In the genomic region with DNA sequence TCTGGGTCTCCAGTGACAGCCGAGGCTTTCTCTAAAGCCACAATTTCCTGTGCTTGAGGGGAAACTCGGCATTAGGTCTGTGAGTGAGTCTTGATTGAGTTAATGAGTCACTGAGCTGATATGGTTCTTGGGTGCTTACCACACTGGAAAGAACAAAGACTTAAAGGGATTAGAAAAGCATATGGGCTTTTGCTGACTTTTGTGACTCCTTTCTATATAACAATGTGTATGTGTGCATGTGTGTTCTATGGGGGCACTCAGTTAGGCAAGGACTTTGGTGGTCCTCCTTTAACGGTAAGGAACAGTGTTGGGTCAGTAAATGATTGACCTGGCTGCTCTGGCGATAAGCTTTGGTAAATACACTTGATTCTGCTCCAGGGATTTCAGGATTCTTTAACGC, we compare ENCODE assay signal across 13 mouse cellular contexts. TPM values are rescaled to one million over a fixed set of nuclear protein-coding genes. Genes with fewer than 3 reads are reported as not detected.
DNase-seq lines count a peak whose midpoint lies in the region; ATAC-seq lines count a peak whose summit lies in the region.
"Had no signal": no experiment of that assay in that cellular context is flagged by ENCODE, and none has a peak within 500 bp of the region (broad histone marks: within the 10 kb centered on the region; RNA-seq: fewer than 3 reads in every experiment).

No protein-coding gene starts in this region.

- no peak for DNase-seq in gastrocnemius, adult 8-10 months (ENCODE audit: low spot score in 2 of 2)
- no peak for DNase-seq in left cerebral cortex, postnatal 14 days (ENCODE audit: low spot score in 2 of 2)
- no peak for DNase-seq in thymus, postnatal 4 days
- DNase-seq: cerebellum, adult 9-10 months; right cerebral cortex, postnatal 4 days had no signal

- H3K4me1 ChIP-seq in kidney, embryonic 15.5 days = peaks cover 7% of the 10 kb centered on the region; the same call in 1 of the 2 replicates
- 0 out of 2 replicates have a peak, but pooled peaks cover 3% of the 10 kb centered on the region for H3K4me1 ChIP-seq in heart, embryonic 12.5 days (replicated peaks)
- H3K4me1 ChIP-seq: embryonic facial prominence, embryonic 13.5 days; limb, embryonic 13.5 days; midbrain, embryonic 13.5 days had no signal

- H3K4me2 ChIP-seq in kidney, embryonic 15.5 days = peak overlapping the region; percentile 42
- no peak overlapping the region for H3K4me2 ChIP-seq in heart, embryonic 12.5 days
- H3K4me2 ChIP-seq: embryonic facial prominence, embryonic 13.5 days; limb, embryonic 13.5 days; midbrain, embryonic 13.5 days had no signal

- H3K27ac ChIP-seq in kidney, embryonic 15.5 days = peak overlapping the region; percentile 90
- no peak overlapping the region for H3K27ac ChIP-seq in heart, embryonic 12.5 days (ENCODE audit: poor library complexity, severe bottlenecking)
- H3K27ac ChIP-seq: embryonic facial prominence, embryonic 13.5 days; limb, embryonic 13.5 days; midbrain, embryonic 13.5 days had no signal

- no peak overlapping the region for H3K9ac ChIP-seq in kidney, embryonic 15.5 days
- no peak overlapping the region for H3K9ac ChIP-seq in heart, embryonic 12.5 days
- H3K9ac ChIP-seq: embryonic facial prominence, embryonic 13.5 days; limb, embryonic 13.5 days; midbrain, embryonic 13.5 days had no signal

- ATAC-seq in CD4-positive, CD25-positive, alpha-beta regulatory T cell, adult 4 months = peak; percentile 84
- peak; percentile 70; the same call in 1 of the 2 replicates for ATAC-seq in granulocyte monocyte progenitor cell, adult 5-6 weeks (replicated peaks; ENCODE audit: poor library complexity, severe bottlenecking)
- peak; percentile 89 for ATAC-seq in kidney, embryonic 15.5 days (replicated peaks; ENCODE audit: low FRiP score)
- peak; percentile 21; the same call in 1 of the 2 replicates for ATAC-seq in megakaryocyte, adult 5-6 weeks (ENCODE audit: poor library complexity, severe bottlenecking)
- no peak for ATAC-seq in heart, embryonic 12.5 days (ENCODE audit: insufficient number of reproducible peaks, low FRiP score)
- ATAC-seq: midbrain, embryonic 13.5 days had no signal

- no peaks in the 10 kb centered on the region for H3K27me3 ChIP-seq in kidney, embryonic 15.5 days
- H3K27me3 ChIP-seq in heart, embryonic 12.5 days (replicated peaks) = no peaks in the 10 kb centered on the region
- H3K27me3 ChIP-seq: embryonic facial prominence, embryonic 13.5 days; limb, embryonic 13.5 days; midbrain, embryonic 13.5 days had no signal

- 38% methylated on average over 5 of the region's 5 CpGs for WGBS in kidney, embryonic 15.5 days
- 47% methylated on average over 5 of the region's 5 CpGs for WGBS in heart, embryonic 12.5 days

- intact Hi-C loops in left cerebral cortex, postnatal 14 days (cut with DNase I) = no loop called here

- no peaks in the 10 kb centered on the region for H3K9me3 ChIP-seq in kidney, embryonic 15.5 days (replicated peaks)
- no peaks in the 10 kb centered on the region for H3K9me3 ChIP-seq in heart, embryonic 12.5 days (replicated peaks)
- H3K9me3 ChIP-seq: embryonic facial prominence, embryonic 13.5 days; limb, embryonic 13.5 days; midbrain, embryonic 13.5 days had no signal

- peak overlapping the region; percentile 20 for H3K4me3 ChIP-seq in kidney, embryonic 15.5 days (replicated peaks)
- no peak overlapping the region for H3K4me3 ChIP-seq in heart, embryonic 12.5 days
- H3K4me3 ChIP-seq: embryonic facial prominence, embryonic 13.5 days; limb, embryonic 13.5 days; midbrain, embryonic 13.5 days had no signal

- H3K36me3 ChIP-seq in kidney, embryonic 15.5 days = 0 out of 2 replicates have a peak, but pooled peaks cover 2% of the 10 kb centered on the region
- H3K36me3 ChIP-seq in heart, embryonic 12.5 days = no peaks in the 10 kb centered on the region
- H3K36me3 ChIP-seq: embryonic facial prominence, embryonic 13.5 days; limb, embryonic 13.5 days; midbrain, embryonic 13.5 days had no signal

RNA-seq across cellular contexts. Expression of gene Phldb2, which starts 0.9 kb away (rescaled TPM):
- polyA plus RNA-seq in CD4-positive, CD25-positive, alpha-beta regulatory T cell, adult 4 months (2017; shearing (Covaris generic)) = under 1 TPM in 1 of 2 experiments, not detected in 1; 0.17 TPM
- total RNA-seq in granulocyte monocyte progenitor cell, adult 5-6 weeks (2014; fragmentation: Nextera tagmentation) = 1.4 and 9.0 TPM in 2 replicates
- total RNA-seq in granulocyte monocyte progenitor cell, adult 5-6 weeks (2017) = 3.1 and 4.3 TPM in 2 replicates
- polyA plus RNA-seq in kidney, embryonic 15.5 days (2015; fragmentation: Nextera tagmentation; extraction: Ambion mirVana) = 81.2 and 84.2 TPM in 2 replicates
- total RNA-seq in megakaryocyte, adult 5-6 weeks (2015) = 0.04 and 0.27 TPM in 2 replicates
- total RNA-seq in megakaryocyte, adult 5-6 weeks (2017) = 0.59 and 1.5 TPM in 2 replicates
- 1 to 10 TPM; 4.5 to 8.7 (median 5.8) TPM for total RNA-seq in gastrocnemius, adult 8-10 months (2022)
- polyA plus RNA-seq in heart, embryonic 12.5 days (2016; fragmentation: Nextera tagmentation; extraction: Ambion mirVana) = 58.7 and 59.2 TPM in 2 replicates
- 1 to 10 TPM; 7.0 to 9.7 TPM for total RNA-seq in left cerebral cortex, postnatal 14 days (2021)

RNA-seq across cellular contexts. Expression of gene Plcxd2, which starts 57.5 kb away (rescaled TPM):
- 10 to 100 TPM; 10.1 to 11.2 TPM for polyA plus RNA-seq in CD4-positive, CD25-positive, alpha-beta regulatory T cell, adult 4 months (2017; shearing (Covaris generic))
- 2.4 and 2.8 TPM in 2 replicates for total RNA-seq in granulocyte monocyte progenitor cell, adult 5-6 weeks (2014; fragmentation: Nextera tagmentation)
- total RNA-seq in granulocyte monocyte progenitor cell, adult 5-6 weeks (2017) = 5.3 and 5.8 TPM in 2 replicates
- 1.4 and 1.5 TPM in 2 replicates for polyA plus RNA-seq in kidney, embryonic 15.5 days (2015; fragmentation: Nextera tagmentation; extraction: Ambion mirVana)
- total RNA-seq in megakaryocyte, adult 5-6 weeks (2015) = 1.7 and 1.9 TPM in 2 replicates
- total RNA-seq in megakaryocyte, adult 5-6 weeks (2017) = 1.5 and 2.2 TPM in 2 replicates
- total RNA-seq in gastrocnemius, adult 8-10 months (2022) = under 1 TPM; 0.10 to 0.18 (median 0.15) TPM
- 0.74 and 0.89 TPM in 2 replicates for polyA plus RNA-seq in heart, embryonic 12.5 days (2016; fragmentation: Nextera tagmentation; extraction: Ambion mirVana)
- 100 to 1,000 TPM in 1 of 2 experiments, 10 to 100 TPM in 1; 91.7 to 112 TPM for total RNA-seq in left cerebral cortex, postnatal 14 days (2021)

Comparison
In these comparisons a context has a peak if more than half of its experiments do, and no peak if none do; other contexts are left out.
1. RNA of gene Plcxd2, which starts 57.5 kb away (total RNA-seq): 91.7 to 112 TPM in left cerebral cortex, postnatal 14 days; 2.4 to 5.8 TPM in granulocyte monocyte progenitor cell, adult 5-6 weeks, 1.5 to 2.2 TPM in megakaryocyte, adult 5-6 weeks and 0.10 to 0.18 TPM in gastrocnemius, adult 8-10 months; every median in the first group is over 10 times any median in the second.